Mouse (Mus musculus) thymus, adult 2 months (tissue): ENCODE results near the gene Dgki.

Experiments
- CTCF ChIP-seq: fragments of 200-500 bp; IDR thresholded peaks from 2 replicates; pipeline ENCODE4 v1.5.1; 2012; ENCODE audit warnings: mild to moderate bottlenecking, control low read depth, low read length, moderate library complexity, borderline replicate concordance; ENCODE audit not compliant: control insufficient read depth, poor library complexity, insufficient read depth; ENCODE audit errors: extremely low read depth
- POLR2A ChIP-seq: fragments of 200-500 bp; IDR thresholded peaks from 2 replicates; pipeline ENCODE4 v1.6.1; 2012; ENCODE audit warnings: mild to moderate bottlenecking, low read length, control low read depth, moderate library complexity; ENCODE audit not compliant: control insufficient read depth, poor library complexity, insufficient read depth; ENCODE audit errors: extremely low read depth

GRCm38 (mm10) chr6:36955293-36955692 is 344.7 kb downstream of the Dgki start:
- TF ChIP-seq POLR2A (no peak), CTCF (no peak)
